Mouse (Mus musculus) retina, postnatal 7 days (tissue): ENCODE results near the gene Traf2.

ENCODE experiments used
- DNase-seq: peaks from one replicate; pipeline ENCODE4 v3.0.0-alpha.2; 2012; ENCODE audit warnings: low read depth, low spot score

Traf2 gene

GRCm38 (mm10) chr2:25546811-25547491 lies at the start of gene Traf2:
TSS of gene Traf2 (minus strand) at chr2:25546940.
- DNase-seq: peak; percentile 96

- DNase-seq: no peak
These were observed 45.1 kb upstream of the Traf2 start for GRCm38 (mm10) chr2:25591863-25592262.

- no peak for DNase-seq
These were observed 41.6 kb upstream of the Traf2 start for GRCm38 (mm10) chr2:25588227-25588907.

GRCm38 (mm10) chr2:25587290-25587689 lies 40.5 kb upstream of the Traf2 start:
- no peak for DNase-seq

GRCm38 (mm10) chr2:25585601-25586000 lies 38.9 kb upstream of the Traf2 start:
- DNase-seq: no peak

GRCm38 (mm10) chr2:25584856-25585255 lies 38.1 kb upstream of the Traf2 start:
- no peak for DNase-seq

GRCm38 (mm10) chr2:25584152-25584551 lies 37.4 kb upstream of the Traf2 start:
- no peak for DNase-seq

GRCm38 (mm10) chr2:25583571-25583970 lies 36.8 kb upstream of the Traf2 start:
- no peak for DNase-seq

- no peak for DNase-seq
These were observed 36.4 kb upstream of the Traf2 start for GRCm38 (mm10) chr2:25583120-25583481.

- no peak for DNase-seq
These were observed 35.9 kb upstream of the Traf2 start for GRCm38 (mm10) chr2:25582466-25583119.

- no peak for DNase-seq
These were observed 35.2 kb upstream of the Traf2 start for GRCm38 (mm10) chr2:25581901-25582301.

GRCm38 (mm10) chr2:25581294-25581864 lies 34.6 kb upstream of the Traf2 start, which contains the start of gene Ajm1:
TSS of gene Ajm1 (minus strand) at chr2:25581757.
- peak; percentile 53 for DNase-seq

GRCm38 (mm10) chr2:25580621-25581101 lies 33.9 kb upstream of the Traf2 start:
- no peak for DNase-seq

GRCm38 (mm10) chr2:25579737-25580460 lies 33.2 kb upstream of the Traf2 start:
- DNase-seq: no peak

GRCm38 (mm10) chr2:25578796-25579736 lies 32.3 kb upstream of the Traf2 start:
- DNase-seq: no peak

- no peak for DNase-seq
These were observed 31.4 kb upstream of the Traf2 start for GRCm38 (mm10) chr2:25577951-25578795.

GRCm38 (mm10) chr2:25576965-25577891 lies 30.5 kb upstream of the Traf2 start:
- DNase-seq: no peak
